Mouse (Mus musculus): ENCODE measurements around the gene Clcn7. TPM values are rescaled to one million over a fixed set of nuclear protein-coding genes. Genes with fewer than 3 reads are reported as not detected.

Clcn7 gene
- total and polyA plus RNA-seq, 3 experiments = 10.9 to 16.4 TPM; not detected in 1

DNA sequence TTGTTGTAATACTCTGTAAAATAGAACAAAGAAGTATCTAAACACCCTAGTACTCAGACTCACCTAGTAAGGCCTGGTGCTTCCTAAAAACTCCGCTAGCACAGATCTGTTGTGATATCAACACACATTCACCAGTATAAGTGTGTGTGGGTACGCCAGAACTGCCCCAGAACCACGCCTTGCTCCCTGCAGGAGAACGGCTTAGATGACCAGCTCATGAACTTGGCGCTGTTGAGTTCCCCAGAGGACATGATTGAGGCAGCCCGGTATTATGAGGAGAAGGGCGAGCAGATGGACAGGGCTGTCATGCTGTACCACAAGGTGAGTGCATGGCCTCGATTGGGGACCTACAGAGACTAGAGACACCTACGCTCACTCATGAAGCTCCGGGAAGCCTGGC is 42.7 kb upstream of the Clcn7 start:
- H3K36me3 ChIP-seq (ENCODE audit: control insufficient read depth in 1 of 2, insufficient read depth in 2 of 2, low read length in 2 of 2) = no peaks in the 10 kb centered on the region
- H3K9me3 ChIP-seq (replicated peaks; ENCODE audit: insufficient read depth, low read length) = no peaks in the 10 kb centered on the region
- no peak for DNase-seq (ENCODE audit: low read depth, low spot score)
- H3K79me2 ChIP-seq (ENCODE audit: control insufficient read depth, insufficient read depth, low read length, poor library complexity) = no peaks in the 10 kb centered on the region
- no peak for TF ChIP-seq POLR2A (IDR thresholded peaks at IDR 0.05; ENCODE audit: control insufficient read depth in 1 of 2, insufficient read depth in 1 of 2, low read depth in 1 of 2, low read length in 2 of 2, poor library complexity in 1 of 2)
- TF ChIP-seq HCFC1 (IDR thresholded peaks at IDR 0.05; ENCODE audit: low read depth, low read length) = no peak
- no peak for TF ChIP-seq KAT2A (conservative IDR thresholded peaks at IDR 0.05; ENCODE audit: low read depth, low read length)
- no peak for TF ChIP-seq MXI1 (IDR thresholded peaks at IDR 0.05; ENCODE audit: low read depth, low read length)
- TF ChIP-seq NELFE (IDR thresholded peaks at IDR 0.05; ENCODE audit: low read depth, low read length) = no peak
- no peak for TF ChIP-seq GABPA (IDR thresholded peaks at IDR 0.05; ENCODE audit: low read depth, low read length)
- no peak for TF ChIP-seq GATA1 (IDR thresholded peaks at IDR 0.05; ENCODE audit: low read depth, low read length)
- no peak for TF ChIP-seq SMC3 (IDR thresholded peaks at IDR 0.05; ENCODE audit: low read depth, low read length)
- TF ChIP-seq ZC3H11A (IDR thresholded peaks at IDR 0.05; ENCODE audit: low read depth, low read length) = no peak
- TF ChIP-seq ZNF384 (IDR thresholded peaks at IDR 0.05; ENCODE audit: low read depth, low read length) = no peak
- no peak for TF ChIP-seq CTCF (IDR thresholded peaks at IDR 0.05 in 2 of 3, conservative IDR thresholded peaks at IDR 0.05 in 1 of 3; ENCODE audit: control insufficient read depth in 1 of 3, insufficient read depth in 1 of 3, low read depth in 2 of 3, low read length in 3 of 3, poor library complexity in 1 of 3, severe bottlenecking in 1 of 3)
- TF ChIP-seq MYB (IDR thresholded peaks at IDR 0.05; ENCODE audit: low read depth, low read length) = no peak
- TF ChIP-seq NRF1 (IDR thresholded peaks at IDR 0.05; ENCODE audit: insufficient read depth, low read depth, low read length, poor library complexity, severe bottlenecking) = no peak
- no peaks in the 10 kb centered on the region; a peak in 1 of 4 replicates for H3K4me1 ChIP-seq (ENCODE audit: control insufficient read depth in 1 of 2, insufficient read depth in 2 of 2, low read length in 2 of 2)
- H3K9ac ChIP-seq (ENCODE audit: control insufficient read depth, low read depth, low read length, poor library complexity, severe bottlenecking) = no peak overlapping the region
- H3K27me3 ChIP-seq (ENCODE audit: control insufficient read depth in 1 of 2, insufficient read depth in 2 of 2, low read length in 2 of 2) = no peaks in the 10 kb centered on the region
- H3K27ac ChIP-seq (ENCODE audit: control insufficient read depth, low read depth, low read length) = no peak overlapping the region
- H3K4me3 ChIP-seq (ENCODE audit: control insufficient read depth in 1 of 2, insufficient read depth in 1 of 2, low read depth in 2 of 2, low read length in 2 of 2) = no peak overlapping the region

DNA sequence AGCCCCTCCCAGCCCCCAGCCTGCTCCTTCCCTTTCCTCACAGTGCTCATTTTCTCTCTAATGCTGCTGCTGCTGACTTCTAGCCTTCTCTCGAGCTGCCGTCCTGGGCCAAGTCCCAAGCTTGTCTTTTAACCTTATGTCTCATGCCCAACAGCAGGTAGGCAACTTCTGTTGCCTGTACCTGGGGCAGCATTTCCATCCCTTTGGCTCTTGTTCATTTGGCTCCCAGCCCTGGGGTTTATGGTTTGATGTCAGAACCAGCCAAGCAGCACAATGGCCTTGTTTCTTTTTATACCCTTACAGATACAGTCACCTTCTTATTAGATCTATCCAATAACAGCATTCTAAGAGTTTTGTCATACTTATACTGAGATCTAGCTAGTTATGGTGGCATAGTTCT is 37.0 kb upstream of the Clcn7 start:
- H3K27ac ChIP-seq (ENCODE audit: control insufficient read depth, low read depth, low read length) = no peak overlapping the region
- H3K27me3 ChIP-seq (ENCODE audit: control insufficient read depth in 1 of 2, insufficient read depth in 2 of 2, low read length in 2 of 2) = no peaks in the 10 kb centered on the region
- no peaks in the 10 kb centered on the region for H3K36me3 ChIP-seq (ENCODE audit: control insufficient read depth in 1 of 2, insufficient read depth in 2 of 2, low read length in 2 of 2)
- no peak overlapping the region for H3K9ac ChIP-seq (ENCODE audit: control insufficient read depth, low read depth, low read length, poor library complexity, severe bottlenecking)
- no peaks in the 10 kb centered on the region for H3K4me1 ChIP-seq (ENCODE audit: control insufficient read depth in 1 of 2, insufficient read depth in 2 of 2, low read length in 2 of 2)
- H3K9me3 ChIP-seq (replicated peaks; ENCODE audit: insufficient read depth, low read length) = no peaks in the 10 kb centered on the region
- no peaks in the 10 kb centered on the region for H3K79me2 ChIP-seq (ENCODE audit: control insufficient read depth, insufficient read depth, low read length, poor library complexity)
- DNase-seq (ENCODE audit: low read depth, low spot score) = no peak
- TF ChIP-seq MXI1 (IDR thresholded peaks at IDR 0.05; ENCODE audit: low read depth, low read length) (no peak), UBTF (IDR thresholded peaks at IDR 0.05; ENCODE audit: borderline replicate concordance, insufficient read depth, low read depth, low read length) (no peak), MAZ (IDR thresholded peaks at IDR 0.05; ENCODE audit: low read depth, low read length) (no peak), USF1 (IDR thresholded peaks at IDR 0.05; ENCODE audit: low read depth, low read length) (no peak), CHD1 (IDR thresholded peaks at IDR 0.05; ENCODE audit: low read depth, low read length) (no peak), NELFE (IDR thresholded peaks at IDR 0.05; ENCODE audit: low read depth, low read length) (no peak)
- H3K4me3 ChIP-seq (ENCODE audit: control insufficient read depth in 1 of 2, insufficient read depth in 1 of 2, low read depth in 2 of 2, low read length in 2 of 2) = no peak overlapping the region
